Mouse (Mus musculus) kidney, adult 9 months (tissue): ENCODE data around the gene Npb.

ENCODE experiments used
- DNase-seq: peaks from one replicate; pipeline ENCODE4 v3.0.0; 2022

The Npb gene

DNA sequence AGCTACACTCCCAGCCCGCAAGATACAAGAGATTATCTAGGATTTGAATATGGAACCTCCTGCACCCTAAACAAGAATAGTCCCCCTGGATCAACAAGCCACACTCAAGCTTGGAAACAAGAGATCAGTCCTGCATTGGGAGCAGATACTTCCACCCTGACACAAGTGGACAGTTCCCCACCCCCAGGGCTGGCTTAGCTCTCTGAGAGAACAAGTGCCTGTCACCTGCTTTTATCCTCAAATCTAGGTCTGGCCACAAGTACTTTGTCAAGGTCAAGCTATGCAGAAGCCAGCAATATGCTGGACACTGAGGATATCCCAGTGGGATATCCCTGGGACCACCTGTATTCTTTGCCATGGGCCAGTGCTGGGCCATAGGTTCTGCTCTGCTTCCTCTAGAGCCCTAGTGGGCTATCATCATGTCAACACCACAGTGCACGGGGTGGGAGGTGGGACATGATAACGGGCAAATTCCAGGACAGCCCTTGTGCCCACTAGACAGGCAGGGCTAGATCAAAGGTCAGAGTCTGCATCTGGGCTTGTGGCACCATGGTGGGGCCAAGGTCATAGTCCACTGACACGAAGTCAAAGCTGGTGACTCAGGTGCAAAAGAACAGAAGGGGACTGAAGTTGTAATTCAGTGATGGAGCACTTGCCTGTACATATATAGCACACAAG, 8.5 kb downstream of the Npb start:
- peak; percentile 87 for DNase-seq

DNA sequence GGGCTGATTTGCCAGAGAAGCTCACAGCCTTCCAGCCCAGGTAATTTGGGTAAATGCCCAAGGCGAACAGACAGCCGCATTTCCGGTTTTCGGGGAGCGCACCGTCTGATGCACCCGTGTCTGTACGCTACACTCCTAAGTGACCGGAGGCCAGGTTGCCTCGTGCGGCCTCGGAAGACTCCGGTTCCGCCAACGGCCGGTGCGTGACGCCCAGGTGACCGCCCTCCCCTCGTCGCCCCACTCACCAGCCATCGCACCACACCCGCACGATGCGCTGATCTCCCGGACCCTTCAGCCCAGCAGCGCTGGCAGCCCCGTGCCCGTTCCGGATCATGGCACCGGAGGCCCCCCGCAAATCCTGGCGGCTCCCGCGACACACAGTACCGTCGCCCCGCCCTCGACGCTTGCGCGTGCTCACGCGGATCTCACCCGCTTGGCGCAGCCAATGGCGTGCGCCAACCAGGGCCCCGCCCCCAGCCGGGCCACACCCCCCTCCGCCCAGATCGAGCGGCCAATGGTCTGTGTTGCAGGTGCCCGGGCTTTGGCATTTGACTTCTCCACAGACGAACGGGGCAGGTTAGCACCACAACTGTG, 9.3 kb downstream of the Npb start, which contains the start of gene Pcyt2:
TSS of gene Pcyt2 (minus strand) at position 418 of the 594 bp plus-strand sequence.
- DNase-seq, result peak; percentile 97

DNA sequence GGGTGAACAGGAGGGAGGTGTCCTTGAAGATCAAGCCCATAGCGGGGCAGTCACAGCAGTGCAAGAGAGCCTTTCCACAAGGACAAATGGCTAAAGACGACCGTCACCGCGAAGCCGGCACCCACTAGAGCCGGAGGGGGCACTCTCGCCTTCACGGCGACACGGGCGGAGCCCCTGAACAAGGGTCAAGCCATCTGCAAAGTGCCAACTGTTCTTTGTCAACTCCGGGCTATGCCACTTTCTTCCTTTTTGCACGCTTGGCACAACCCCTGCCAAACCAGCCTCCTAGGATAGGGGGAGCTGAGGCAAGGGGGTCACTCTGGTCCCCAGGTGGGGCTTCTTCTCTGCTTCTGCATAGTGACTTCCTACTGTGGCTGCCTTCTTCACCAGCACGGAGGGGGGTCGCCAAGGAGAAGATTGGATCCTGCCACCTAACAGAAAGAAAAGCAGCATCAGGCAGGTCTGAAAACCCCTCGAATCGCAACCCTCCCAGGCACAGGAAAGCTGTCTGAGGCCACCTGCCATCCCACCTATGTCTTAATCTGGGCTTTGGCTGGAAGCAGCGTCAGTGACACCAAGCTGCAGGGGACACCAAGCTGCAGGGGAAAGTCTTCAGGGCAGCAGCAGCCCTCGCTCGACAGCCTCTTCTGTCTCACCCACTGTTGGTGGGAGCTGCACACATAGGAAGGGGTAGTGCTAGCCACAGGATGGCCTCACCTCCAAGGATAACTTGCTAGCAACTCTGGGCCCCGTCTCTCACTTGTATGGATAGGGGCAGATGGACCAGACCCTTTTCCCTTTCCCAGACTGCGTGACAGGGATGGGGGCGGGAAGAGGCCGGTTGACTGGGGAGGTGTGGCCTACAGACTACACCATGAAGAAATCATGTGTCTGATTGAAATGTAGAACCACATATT, 10.6 kb downstream of the Npb start:
- peak; percentile 45 for DNase-seq

DNA sequence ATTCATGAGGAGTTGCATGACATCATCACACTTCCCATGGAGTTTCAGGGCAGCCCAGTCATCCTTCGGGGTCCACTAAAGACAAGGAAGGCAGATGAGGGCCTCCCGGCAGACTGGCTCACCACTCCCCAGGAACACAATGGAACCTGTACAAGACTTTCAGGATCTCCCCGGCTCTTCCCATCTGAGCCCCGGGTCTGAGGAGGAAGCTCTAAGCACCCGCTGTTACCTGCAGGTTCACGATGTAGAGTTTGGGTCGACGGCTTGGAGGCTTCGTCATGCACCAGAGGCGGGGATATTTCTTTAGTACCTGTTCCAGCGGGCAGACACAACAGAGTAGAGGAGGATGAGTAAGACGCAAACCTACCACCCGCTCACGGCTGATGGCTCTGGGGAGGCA, 11.9 kb downstream of the Npb start:
- DNase-seq, result no peak

DNA sequence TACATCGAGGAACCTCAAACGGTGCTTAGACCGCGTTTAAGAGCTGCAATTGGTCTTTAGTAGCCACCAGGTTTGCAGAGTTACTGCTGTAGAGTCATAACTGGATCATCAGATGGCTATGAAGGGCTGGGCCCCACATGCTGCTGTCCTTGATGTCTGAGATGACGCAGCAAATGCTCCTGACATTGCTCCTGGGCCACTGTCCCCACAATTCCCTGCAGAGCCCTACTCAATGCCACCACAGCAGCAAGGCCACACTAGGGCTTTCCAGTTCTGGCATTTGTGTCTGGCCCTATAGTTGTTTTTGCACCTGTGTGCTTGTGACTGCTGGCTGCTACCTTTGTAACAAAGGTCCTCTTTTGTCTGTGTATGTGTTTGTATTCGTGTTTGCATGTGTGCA, 14.5 kb downstream of the Npb start:
- DNase-seq, result no peak

DNA sequence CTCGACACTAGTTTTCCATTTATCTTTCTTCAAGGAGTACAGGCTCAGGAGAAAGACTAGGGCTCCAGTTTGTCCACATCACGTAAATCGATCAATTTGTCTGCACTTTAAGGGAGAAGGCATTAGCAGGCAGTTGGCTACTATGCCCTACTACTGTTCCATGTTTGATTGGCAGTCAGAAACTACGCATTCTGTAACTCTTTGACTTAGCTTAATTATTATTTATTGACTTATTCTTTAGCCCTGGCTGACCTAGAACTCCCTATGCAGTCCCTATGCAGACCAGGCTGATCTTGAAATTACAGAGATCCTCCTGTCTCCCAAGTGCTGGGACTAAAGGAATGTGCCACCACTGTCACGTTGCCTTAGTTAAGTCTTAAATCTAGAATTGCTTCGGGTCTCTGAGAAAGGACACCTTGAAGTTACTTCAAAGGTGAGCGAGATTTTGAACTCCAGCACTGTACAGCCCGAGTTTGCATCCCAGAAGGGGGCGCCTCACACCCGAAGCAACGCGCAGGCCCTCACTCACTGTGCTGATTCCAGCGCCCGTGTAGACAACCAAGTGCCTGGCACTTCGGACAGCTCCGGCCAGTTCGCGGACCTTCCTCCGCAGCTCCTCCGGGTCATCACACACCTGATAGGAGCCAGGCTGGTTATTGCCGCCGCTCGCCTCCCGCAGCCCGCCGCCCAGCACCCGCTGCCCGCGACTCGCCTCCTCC, 15.8 kb downstream of the Npb start:
- peak; percentile 83 for DNase-seq

DNA sequence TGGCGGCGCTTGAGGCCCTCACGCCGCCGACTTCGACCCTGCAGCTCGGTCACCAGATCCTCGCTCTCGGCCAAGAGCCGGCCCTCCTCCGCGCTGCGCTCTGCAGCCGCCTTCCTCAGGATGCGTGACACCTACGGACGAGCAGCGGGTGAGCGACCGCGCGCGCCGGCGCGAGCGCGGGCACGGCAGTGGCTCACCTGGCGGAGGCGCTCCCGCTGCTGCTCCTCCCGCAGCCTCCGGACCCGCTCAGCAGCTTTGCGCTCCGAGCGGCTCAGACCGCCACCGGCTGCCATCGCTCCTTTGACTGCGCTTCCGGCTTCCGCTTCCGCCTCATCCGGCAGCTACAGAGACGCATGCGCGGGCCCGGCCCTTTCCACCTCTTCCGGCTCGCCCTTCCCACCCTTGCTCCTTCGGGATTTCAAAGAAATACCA, 16.4 kb downstream of the Npb start:
- peak; percentile 85 for DNase-seq

DNA sequence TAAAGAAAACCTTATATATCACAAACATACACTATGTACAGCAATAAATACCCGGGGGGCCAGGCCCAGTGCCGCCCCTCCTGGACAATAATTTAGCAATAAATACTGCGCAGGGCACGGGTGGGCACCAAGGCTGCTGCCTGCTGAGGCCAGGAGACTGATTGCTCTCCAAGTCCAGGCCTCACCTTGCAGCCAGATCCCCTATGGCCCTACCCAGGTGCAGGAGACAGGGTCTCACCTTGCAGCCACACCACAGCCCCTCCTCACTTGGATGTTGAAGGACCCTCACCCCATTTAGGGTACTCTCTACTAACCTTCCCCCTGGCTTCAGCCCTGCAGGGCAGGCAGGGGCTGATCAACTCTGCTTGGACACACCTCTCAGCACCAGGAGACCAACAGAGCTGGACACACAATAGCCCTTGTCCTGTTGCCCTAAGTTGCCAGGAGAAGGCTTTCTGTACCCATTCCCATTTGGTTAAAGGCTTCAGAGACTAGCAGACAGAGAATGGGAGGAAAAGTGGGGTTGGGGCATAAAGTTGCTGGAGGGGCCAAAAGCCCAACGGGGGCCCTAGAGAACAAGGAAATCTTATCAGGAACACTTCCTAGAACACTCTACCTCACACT, 17.0 kb downstream of the Npb start, which contains the start of gene Sirt7:
TSS of gene Sirt7 (minus strand) at position 89 of the 624 bp plus-strand sequence.
- DNase-seq, result no peak

DNA sequence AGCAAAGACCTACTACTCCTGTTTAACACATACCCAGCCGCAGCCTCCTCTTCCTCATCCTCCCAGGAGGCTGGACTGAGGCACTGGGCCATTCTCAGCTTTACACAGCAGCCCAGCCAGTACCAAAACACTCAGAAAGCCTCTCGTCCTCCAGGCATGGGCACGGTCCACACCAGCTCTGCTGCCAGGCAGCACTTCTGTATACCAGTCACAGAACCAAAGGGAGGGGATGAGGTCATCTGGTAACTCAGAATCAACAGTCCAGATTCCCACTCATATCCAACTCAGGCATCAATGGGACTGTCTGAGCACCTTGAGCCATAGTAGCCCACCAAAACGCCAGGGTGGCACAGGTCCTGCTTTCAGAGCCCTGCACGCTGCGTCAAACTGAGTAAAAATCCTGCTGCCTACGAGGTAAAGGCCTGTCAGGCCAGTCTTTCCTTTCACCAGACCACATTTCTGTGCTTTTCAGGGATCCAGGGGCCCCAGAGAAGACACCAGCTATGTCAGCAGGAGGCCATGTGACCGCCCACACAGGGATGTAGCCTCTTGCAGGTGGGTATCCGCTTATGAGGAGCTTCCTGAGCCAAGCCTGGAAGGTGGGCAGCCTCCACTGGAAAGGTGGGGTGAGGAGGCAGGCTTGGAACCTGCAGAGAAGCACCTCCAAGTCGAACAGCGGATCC, 18.6 kb downstream of the Npb start:
- no peak for DNase-seq

DNA sequence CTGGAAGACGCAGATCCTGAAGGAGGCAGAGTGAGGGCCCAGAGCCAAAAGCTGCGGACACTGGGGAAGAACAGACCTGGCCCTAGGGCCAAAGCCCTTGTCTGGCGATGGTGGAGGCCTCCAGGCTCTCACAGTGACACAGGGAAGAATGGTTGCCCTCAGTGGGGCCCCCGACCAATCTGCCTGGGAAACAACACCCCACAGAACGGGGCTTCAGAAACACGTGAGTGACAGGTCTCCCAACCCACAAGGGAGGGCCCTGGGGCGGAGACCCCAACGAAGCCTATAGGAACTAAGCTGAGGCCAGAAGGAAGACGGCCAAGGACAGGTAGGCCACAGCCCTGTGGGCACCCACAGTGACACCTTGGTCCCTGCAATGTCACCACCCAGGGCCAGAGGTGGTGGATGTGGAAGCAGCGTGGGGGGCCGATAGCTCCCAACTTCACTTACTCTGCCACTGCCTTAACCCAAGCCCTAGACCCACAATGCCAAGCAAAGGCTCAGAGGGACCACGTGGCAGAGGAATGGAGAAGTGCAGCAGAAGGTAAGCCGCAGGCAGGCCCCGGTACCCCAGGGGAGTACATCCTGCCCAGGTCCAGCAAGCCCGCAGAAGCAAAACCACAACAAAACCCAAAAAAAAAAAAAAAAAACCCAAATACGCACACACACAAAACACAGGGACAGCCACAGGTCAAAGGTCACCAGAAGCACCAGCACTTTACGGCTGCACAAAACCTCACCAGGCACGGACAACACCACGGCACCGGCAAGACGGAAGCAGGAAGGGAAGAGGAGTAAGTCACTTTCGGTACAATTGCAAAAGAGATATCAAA, 19.4 kb downstream of the Npb start:
- DNase-seq, result peak; percentile 59

DNA sequence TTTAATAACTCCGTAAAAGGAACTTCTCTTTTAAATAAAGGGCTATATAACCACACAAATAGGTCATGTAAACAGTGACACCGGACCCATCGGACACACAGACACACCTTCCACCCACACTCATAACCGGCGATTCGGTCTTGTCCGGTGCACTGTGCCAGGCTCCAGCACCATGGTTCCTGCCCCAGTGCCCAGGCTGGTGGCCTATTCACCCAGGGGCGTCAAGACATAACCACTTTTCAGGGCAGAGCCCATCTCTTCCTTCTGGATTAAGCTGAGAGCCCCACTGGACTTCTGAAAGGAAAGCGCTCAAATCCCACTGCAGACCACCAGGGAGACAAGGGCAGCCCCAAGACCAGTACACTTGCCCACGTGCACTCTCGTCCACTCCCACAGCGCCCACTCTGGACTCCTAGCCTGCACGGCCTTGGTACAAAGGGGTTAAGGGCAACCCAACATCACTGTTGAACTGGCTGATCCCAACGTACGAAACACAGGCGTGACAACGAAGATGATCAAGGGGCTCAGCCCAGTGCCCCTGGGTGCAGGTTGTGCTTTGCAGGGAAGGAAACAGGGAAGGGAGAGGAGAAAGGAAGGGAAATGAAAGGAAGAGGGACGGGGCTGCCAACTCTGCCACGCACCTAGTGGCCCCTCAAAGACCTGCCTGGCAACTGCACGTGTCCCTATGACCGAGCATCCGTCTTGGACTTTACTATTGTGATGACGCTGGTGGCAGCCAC, 20.5 kb downstream of the Npb start:
- DNase-seq, result no peak

DNA sequence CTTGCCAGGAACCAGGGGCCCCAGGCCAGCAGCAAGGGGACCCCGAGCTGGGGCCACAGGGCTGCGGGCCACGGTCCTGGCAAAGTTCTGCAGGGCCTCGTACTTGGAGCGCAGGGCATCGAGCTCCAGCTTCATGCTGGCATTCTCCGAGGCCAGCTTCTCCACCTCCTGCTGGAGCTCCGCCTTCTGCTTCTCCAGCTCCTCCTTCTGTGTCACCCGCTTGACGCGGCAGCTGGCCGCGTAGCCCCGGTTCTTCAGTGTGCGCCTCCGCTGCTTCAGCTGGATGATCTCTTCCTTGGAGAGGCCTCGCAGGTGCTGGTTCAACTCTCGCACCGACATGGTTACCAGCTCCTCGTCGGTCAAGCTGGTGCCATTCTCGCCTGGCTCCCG, 21.1 kb downstream of the Npb start:
- peak; percentile 82 for DNase-seq

DNA sequence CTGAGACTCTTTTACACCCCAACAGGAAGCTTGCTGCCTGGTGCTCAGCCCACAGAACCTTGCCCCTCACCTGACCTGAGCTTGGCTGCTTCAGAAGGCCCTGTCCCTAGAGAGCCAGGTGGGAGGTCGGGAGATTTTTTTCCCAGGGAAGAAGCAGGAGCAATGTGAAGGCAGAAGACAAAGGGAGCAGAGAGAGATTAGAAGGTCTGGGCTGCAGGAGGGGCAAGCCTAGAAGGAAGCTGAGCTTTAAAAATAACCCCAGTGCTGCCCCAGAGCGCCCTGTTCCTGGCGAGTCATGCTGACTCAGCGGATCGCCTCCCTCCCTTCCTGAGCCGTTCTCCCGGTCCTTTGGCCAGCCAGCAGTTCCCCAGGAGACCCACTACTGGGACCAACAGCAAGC, 21.6 kb downstream of the Npb start:
- peak; percentile 78 for DNase-seq

DNA sequence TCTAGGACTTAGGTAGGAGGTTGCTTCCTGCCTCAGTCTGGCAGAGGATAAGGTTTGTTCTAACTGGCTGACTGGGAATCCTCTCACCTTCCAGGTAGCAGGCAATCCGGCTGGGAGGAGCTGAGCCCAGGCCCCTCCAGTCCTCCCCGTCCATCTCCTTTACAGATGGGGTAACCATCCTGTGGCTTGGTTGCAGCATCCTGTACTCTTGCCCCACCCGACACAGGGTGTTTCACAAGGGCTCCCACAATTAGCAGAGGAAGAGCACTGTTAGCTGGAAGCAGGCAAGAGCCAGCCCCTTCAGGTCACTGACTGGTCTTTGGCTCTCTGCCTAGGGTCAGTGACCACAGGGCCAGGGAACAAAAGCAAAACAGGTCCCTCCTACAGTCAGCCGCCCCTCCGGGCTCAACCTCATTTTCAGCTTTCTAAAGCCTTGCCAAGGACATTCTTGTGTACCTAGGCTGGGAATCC, 22.2 kb downstream of the Npb start:
- peak; percentile 94 for DNase-seq

DNA sequence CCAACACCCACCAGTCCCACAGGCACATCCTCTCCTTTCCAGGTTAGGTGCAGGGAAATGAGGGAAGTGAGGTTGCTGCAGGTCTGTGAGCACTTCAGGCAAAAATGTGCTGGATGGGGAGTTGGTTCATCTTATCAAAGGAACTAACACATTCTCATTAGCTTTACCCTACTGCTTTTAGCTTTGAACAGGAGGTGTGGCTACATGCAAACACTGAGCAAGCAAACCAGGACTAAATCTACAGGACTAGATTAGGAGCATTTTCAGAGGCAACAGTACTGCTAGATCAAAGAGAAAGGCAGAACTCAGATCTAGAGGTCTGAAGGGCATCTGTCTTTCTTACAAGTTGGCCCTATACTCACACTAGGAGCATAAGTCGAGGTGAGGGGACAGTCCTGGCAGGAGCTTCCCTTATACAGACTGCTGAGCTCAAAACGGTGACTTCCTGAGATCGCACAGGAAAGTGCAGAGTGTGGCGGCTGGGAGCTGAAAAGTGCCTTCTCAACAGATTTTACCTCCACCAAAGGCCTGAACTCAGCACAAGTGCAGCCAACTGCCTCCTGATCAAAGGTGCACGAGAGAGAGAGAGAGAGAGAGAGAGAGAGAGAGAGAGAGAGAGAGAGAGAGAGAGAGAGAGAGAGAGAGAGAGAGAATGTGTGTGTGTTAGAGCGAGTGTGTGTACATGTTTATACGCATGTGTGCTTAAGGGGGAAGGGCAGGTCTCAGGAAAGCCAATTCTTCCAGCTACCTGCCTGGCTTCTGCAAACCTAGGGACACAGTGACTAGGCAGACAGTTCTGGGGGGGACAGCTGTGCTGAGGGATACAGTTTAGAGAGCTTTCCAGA, 22.8 kb downstream of the Npb start:
- DNase-seq, result peak; percentile 84

DNA sequence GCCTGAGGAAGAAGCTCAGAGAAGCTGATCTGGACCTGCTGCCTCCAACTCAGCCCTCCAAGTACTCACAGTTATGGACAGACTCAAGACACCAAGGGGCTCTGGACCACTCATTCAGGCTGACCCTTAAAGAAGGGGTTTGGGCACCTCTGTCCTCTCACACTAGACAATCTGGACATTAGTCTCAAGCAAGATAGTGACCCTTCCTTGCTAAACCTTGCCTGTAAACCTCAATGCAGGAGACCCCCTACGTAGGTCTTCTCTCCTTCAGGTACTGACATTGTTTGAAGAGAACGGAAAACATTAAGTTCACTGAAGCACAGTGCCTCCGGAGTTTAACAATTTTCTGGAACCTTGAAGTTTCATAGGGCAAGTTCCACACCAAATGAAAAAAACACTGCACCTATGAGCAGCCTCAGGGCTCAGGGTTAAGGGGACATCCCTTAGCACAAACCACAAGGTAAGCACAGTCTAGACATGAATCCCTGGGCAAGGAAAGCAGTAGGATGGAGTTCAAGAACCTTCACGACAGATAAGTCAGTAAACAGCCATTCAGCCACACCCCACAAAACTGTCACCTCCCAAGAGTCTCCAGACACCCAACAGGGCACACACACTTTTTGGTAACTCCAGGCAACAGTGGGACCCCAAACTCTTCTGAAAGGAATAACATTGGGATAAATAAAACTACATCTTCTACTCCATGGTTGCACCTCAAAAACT, 23.6 kb downstream of the Npb start:
- DNase-seq, result peak; percentile 62

DNA sequence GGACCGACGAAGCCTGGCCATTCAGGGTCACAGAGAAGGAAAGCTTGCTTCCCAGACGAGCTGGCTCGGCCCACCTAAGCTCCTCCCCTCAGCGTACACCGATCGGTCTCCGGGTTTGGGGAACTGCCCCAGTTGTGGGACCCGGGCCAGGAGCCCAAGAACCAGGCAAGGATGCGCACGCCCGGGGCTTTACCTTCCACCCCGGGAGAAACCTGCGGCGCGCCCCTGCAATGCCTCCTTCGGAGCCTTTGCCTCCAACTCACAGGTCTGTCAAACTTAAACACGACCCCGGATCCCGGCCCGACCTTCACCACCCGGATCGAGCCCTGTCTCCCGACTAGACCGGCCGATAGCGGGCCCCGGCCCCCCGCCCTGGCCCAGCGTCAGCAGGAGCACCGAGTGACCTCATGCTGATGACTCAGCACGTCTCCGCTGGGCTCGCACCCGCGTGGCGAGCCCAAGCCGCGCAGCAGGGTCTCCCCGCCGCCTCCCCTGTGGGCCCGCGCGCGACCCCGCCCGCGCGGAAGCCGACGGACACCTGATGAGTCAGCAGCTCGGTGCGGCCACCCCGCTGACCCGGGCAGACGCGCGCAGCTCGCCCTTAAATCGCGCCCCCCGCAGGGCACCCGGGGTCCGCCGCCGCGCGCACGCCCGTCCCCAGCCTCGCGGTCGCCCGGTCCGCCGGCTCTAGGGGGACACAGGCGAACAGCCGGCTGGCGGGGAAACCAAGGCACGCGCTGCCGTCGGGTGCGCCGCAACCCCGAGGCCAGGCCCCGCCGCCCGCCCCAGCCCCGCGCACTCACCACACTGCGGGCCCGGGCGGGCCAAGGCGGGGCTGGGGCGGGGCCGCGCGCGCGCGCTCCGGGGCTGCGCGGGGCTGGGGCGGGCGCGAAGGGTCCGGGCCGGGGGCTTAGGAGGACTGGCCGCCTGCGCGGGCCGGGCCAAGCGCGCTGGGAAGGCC, 24.6 kb downstream of the Npb start:
- peak; percentile 91 for DNase-seq
